Mouse (Mus musculus): Measurements from ENCODE around the gene Usp37.

Usp37 gene

DNA sequence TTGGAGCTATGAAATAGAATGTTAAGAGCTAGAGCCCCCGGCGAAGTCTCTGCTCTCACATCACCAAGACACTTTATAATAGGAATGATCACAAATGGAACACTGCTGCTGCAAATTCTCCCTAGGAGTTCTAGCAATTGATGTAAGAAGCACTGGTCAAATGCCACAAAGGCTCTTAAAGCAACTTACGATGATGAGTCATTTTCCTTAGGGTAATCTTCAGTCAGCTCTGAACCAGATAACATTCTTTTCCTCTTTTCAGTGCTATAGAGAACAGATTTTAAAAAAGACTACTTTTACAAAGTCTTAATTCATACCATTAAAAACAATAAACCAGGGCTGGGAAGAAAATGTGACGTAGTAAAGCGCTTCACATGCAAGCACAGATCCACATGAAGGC lies 58.3 kb downstream of the Usp37 start:
- no peak for DNase-seq (ENCODE audit: low spot score in 2 of 2)

DNA sequence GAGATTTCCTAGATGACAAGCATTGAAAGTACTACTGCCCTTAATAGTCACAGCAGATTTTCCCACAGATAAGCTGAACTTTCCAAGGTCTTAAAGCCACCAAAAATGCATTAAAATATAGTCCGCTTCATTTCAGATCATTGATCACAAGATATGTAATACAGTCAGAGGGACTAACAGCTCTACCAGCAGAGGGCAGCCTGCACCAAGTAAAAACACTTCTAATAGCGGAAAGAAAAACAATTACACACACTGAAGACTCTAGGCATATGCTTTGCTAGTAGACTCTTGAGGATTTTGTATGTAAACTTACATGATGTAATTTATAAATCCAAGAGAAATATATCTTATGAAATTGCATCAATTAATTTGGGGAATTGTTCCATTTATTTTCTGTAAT lies 83.8 kb downstream of the Usp37 start:
- DNase-seq (ENCODE audit: low spot score in 2 of 2): peak; percentile 19 to 34

DNA sequence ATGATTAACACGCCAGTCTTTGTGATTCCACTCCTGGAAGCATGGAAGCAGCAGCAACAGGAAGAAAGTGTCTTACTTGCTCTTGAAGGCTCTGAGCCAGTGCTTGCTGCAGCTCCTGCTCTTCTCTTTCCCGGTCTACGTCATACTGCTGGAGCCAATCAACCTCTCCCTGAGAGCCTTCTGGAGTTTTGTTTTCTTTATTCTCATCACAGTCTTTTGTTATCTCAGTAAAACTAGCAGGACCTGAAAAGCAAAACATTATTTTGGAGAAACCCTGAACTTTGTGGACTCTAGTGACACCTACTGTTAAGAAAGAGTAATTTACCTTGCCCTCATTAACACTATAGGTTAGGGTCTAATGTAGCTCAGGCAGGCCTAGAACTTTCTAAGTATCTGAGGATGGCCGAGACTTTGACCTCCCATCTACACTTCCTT lies 91.5 kb downstream of the Usp37 start:
- no peak for DNase-seq (ENCODE audit: low spot score in 2 of 2)

DNA sequence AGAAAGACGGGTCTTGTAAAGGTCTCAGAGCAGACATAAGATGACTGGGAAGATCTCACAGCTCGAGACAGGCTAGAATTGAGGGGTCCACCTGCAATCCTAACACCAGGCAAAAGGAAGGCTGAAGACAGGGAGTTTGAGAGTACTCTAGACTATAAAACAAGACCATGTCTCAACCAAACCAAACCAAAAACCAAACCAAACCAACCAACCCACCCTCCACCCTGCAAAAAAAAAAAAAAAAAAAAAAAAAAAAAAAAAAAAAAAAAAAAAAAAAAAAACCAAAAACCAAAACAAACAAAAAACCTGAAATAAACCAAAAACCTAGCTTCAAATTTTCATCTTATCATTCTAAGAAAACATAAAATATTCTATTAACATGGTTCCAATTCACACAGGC lies 99.5 kb downstream of the Usp37 start:
- no peak for DNase-seq (ENCODE audit: low spot score in 2 of 2)

DNA sequence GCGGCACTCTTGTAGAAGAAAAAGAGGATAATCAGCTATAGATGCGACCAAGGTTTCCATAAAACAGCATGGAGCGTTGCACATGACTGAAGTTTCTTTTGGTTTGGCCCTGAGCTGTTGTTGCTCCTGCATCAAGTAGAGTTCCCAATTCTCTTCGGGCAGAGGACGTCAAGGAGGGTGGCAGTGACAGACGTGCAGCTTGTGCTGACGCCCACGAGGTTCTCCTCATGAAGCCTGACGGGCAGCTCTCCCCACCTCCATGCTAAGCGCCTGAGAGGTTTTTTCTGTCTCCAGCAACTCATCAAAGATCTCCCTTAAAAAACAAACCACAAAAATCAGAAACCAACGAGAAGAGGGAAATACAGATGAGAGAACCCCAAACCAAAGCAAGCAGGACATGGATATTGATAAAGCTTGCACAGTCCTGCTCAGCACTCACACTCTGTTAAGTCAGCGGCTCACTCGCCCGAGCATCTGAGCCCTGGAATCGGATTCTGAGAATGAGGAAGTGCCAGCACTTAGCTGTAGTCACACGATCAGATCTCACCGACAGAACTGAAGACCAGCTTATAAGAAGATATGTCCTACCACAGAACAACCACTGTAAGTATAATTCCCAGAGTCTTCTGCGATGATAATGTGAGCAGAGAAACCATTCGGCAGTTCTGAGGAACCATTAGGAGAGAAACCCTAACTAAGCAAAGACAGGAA lies 104.8 kb downstream of the Usp37 start:
- DNase-seq (ENCODE audit: low spot score in 2 of 2): no peak

DNA sequence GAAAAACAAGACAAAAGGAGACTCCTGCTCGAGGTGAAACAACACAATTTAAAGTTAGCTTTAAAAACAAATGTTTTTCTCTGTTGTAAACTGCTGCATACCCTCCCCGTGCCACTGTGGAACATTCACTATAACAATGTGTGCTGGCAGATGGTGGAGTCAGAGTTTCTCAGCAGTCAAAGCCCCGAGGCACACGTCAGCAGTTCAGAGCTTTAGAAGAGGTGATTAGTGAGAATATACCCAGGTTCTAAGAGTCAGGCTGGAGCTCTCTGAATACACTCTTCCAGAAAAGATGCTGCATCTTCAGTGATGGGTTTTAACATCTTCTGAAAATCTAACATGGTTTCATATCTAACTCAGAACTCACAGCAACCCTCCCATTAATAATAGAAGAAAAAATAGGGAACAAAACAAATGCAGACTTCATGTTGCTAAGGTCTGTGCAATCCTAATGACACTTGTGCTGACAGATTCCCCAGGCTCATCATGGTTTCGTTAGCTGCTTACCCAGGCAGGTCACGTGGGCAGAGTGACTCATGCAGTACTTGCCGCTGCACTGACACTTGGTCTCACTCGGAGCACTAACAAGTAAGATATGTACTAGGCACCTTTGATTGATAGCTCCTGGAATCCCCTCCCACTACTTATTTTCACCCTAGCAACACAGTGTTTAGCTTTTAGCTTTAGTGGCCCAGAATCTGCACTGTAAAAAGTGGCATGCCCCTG lies 106.2 kb downstream of the Usp37 start:
- no peak for DNase-seq (ENCODE audit: low spot score in 2 of 2)

DNA sequence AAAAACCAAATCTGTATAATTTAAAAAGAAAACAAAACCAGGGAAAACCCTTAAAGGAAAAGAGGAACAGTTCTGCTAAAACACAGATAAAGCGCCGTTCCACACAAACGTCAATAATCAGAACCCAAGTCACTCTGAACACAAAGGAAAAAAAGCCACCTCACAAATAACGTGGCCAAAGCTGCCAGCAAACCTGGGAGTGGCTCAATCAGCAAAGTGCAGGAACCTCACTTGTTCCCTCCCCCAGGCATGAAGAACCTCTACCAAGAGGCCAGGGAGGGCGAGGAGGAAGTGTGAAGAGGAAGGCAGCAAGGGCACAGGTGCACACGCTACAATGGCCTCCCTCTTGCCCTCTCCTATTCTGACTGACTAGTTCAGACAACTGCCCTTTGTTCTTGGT lies 108.5 kb downstream of the Usp37 start:
- DNase-seq (ENCODE audit: low spot score in 2 of 2): no peak

DNA sequence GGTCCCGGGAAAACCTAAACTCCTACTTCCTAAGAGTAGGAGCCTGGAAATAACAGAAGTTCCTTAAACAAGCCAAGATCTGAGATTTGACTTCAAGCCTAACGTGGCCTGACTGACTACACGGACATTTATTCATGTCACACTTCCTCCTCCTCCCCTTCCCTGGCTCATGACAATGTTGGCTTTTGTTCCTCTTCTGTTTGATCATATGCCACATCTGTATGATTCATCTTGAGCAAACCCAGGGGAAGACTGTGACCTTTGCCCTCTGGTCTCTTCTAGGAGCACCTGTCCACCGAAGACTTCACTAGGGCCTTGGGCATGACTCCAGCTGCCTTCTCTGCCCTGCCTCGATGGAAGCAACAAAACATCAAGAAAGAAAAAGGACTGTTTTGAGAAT lies 109.5 kb downstream of the Usp37 start:
- DNase-seq (ENCODE audit: low spot score in 2 of 2): no peak

DNA sequence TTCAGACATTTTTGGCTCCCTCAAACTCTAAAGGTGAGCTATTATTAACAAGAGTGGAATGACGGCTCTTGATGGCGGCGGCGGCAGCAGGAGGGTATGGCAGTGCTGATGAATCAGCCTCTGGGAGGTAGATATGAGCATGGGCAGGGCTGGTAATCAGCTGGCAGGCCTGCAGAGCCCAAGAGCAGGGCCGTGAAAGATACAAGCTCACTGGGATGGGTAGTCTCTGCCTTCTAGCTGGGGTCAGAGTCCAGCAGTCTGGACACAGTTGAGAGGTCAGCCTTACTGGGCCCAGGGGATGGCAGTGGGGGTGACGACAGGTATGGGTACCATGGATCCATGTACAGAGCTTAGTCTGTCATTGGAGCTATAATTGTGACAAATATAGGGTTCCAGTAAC lies 110.9 kb downstream of the Usp37 start:
- no peak for DNase-seq (ENCODE audit: low spot score in 2 of 2)

DNA sequence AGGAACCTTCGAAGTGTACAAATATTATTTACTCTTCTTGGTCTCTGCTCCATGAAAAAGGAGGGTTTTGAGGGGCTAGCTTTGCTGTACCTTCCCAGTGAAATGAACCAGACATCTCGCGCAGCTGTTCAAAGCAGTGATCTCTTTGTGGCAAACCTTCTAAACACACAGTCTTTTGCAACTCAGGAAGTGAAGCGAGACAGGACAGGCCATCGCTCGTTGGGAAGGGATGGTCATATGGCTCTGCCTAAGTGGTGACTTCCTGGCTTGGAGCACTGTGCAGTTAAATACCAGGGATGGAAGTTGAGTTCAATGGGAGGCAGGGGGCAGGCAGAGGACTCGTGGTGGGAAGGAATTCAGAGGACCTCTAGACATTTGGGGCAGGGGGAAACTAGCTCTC lies 118.2 kb downstream of the Usp37 start:
- no peak for DNase-seq (ENCODE audit: low spot score in 2 of 2)

DNA sequence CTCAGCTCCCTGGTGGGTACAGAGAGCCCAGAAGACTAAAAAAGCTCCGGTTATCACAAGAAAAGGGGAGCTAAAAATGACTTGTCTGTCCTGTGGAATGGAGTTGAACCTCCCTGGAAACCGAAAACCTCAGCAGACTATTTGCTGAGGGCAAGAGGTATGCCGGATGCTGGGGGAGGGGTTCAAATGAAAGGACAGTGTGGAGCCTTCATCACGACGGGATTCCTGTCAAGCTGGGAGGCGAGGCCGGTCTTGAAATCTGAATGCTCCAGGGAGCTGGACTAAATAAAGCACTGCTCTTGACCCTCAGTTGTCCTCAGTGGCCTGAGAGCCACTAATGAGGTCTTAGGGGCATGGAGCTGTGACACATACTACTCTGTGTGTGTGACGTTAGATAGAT lies 120.9 kb downstream of the Usp37 start:
- no peak for DNase-seq (ENCODE audit: low spot score in 2 of 2)

DNA sequence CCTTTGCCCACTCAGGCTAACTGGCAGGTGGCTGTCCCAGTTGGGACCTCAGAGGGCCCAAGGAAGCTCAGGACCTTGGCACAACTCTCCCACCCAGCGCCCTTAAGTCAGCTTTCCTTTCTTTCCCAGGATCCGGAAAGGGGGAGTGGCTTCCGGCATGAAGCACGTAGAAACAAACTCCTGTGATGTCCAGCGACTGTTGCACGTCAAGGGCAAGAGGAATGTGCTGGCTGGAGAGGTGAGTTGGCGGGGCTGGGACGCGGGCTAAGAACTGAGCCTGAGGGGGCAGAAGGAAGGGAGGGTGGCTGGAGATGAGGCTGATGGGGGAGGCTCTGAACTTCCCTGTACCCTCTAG lies 124.7 kb downstream of the Usp37 start:
- DNase-seq (ENCODE audit: low spot score in 2 of 2): no peak

DNA sequence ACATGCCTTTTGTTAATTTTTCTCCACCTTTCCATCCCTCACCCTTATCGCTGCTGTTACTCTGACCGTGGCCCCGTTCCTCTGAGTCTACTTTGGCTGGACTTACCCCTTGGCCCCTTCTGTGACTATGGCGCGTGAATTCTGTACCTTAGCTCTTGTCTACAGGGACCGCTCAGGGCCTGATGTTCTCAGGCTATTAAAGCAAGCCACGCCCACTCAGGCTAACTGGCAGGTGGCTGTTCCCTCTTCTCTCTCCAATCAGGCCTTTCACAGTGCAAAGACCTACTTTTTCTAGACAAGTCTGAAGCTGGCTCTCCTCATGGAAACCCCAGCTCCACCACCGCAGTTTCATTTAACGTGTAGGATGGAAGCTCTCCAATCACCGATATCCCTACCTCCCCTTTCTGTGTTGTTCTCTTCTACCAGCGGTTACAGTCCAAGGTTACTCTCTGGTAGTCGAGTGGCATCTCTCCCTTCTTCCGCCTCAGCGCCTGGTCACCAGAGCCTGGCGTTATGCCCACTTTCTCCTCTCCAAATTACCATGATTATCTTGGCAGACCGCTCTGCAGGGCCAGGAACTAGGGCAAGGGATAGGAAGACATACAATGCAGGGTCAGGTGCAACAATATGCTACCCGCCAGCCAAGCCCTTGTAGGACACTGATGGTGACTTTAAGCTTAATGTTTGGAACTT lies 125.2 kb downstream of the Usp37 start:
- no peak for DNase-seq (ENCODE audit: low spot score in 2 of 2)

DNA sequence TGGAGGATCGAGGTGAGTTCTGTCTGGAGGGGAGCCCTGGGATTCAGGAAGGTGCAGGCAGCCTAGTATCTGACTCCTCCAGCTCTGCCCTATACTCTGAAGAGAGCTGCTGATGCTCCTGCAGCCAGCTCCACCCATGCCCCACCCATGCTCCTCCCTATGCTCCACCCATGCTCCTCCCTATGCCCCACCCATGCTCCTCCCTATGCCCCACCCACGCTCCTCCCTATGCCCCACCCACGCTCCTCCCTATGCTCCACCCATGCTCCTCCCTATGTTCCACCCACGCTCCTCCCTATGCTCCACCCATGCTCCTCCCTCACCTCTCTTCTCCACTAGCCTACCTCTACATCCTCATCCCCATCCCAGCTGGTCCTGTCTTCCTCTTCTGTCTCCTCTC lies 128.9 kb downstream of the Usp37 start:
- no peak for DNase-seq (ENCODE audit: low spot score in 2 of 2)

DNA sequence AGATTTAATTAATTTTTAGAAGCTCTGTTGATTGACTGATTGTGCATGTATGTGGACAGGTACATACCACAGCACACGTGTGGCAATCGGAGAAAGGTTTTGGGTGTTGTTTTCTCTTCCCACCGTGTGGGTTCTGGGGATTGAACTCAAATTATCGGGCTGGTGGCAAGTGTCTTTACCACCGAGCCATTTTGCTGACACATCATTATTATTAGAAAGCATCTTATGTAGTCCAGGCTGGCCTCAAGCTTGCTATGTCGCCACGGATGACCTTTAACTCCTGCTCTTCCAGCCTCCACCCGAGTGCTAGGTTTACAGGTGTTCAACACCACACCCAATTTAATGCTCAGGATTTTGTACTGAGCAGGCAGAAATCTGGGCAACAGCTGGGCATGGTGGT lies 131.4 kb downstream of the Usp37 start:
- DNase-seq (ENCODE audit: low spot score in 2 of 2): no peak

DNA sequence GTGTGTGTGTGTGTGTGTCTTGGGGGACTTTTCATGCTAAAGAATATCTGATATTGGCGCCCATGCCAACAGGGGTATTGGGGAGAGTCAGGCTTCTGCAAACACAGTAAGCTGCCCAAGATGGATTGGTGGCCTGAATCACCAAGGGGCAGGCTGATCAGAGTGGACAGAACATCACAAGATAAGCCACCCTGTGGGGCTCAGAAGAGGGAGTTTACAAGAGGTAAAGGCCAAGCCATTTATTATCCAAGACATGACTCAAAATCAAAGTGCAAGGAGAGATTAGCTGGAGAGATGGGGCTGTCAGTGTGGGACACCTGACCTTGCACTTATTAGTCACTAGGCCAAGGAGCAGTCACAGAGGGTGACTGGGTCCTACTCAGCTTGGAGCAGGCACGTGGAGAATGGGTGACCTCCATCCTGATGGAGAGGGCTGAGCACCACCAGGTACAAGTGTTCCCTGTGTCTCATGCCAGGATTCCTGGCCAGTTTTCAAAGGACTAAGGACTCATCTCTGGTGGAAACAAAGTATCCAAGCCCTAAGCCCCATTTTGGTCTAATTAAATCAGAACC lies 132.2 kb downstream of the Usp37 start:
- DNase-seq (ENCODE audit: low spot score in 2 of 2): no peak

DNA sequence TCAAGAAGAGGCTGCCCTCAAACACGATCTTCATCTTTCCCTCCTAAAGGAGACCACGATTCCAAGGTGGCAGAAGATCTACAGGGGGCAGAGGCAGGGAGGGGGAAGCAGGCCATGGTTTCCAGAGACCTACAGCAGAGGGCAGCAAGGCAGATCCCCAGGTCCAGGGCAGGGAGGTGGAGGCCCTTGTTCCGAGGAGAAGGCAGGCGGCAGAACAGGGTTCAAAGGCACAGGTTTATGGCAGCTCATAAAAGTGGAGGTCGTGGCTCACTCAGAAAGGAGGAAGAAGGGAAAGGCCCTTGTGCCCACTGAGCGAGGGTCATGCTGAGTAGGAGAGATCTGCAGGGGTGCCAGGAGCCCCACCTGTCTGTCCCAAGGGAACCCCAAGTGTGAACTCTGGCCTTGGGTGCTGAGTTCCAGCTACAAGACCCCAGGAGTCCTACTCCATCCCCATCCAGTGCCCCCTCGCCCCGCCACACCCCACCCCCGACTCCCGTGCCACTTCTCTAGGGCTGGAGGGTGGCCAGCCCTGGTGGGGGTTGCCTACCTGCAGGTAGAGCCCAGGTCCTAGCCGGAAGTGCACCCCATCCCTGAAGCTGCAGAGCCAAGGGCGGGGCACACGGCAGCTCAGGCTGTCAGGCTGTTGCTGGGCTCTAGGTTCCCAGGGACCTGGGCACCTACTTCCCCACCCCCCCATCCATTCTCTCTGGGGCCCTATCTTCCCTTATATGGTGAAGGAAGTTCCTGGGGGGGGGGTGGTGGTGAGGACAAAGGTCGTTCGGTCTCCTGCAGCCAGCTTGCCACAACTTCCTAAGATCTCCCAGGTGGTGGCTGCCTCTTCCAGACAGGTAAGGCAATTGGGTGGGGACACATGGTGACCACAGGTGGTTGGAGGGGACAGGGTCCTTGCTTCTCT lies 135.2 kb downstream of the Usp37 start, which contains the start of gene Vil1:
Vil1 (plus strand) TSS at position 788 of the 916 bp plus-strand sequence.
- DNase-seq (ENCODE audit: low spot score in 2 of 2): no peak

DNA sequence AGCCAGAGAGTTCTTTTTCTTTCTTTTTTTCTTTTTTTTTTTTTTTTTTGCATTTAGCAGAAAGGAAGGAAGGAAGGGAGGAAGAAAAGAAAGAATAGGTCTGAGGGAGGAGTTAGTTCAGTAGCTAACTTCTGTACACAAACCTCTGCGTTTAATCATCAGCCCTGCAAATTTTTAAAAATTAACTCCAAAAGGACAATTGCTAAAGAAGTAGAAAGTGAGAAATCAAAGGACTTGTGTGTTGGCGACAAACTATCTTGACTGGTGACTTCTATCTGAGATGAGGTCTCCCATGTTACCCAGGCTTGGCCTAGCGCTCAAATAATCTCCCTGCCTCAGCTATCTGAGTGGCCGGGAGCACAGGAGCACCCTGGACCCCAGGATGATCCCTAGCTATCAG lies 139.9 kb downstream of the Usp37 start:
- no peak for DNase-seq (ENCODE audit: low spot score in 2 of 2)

DNA sequence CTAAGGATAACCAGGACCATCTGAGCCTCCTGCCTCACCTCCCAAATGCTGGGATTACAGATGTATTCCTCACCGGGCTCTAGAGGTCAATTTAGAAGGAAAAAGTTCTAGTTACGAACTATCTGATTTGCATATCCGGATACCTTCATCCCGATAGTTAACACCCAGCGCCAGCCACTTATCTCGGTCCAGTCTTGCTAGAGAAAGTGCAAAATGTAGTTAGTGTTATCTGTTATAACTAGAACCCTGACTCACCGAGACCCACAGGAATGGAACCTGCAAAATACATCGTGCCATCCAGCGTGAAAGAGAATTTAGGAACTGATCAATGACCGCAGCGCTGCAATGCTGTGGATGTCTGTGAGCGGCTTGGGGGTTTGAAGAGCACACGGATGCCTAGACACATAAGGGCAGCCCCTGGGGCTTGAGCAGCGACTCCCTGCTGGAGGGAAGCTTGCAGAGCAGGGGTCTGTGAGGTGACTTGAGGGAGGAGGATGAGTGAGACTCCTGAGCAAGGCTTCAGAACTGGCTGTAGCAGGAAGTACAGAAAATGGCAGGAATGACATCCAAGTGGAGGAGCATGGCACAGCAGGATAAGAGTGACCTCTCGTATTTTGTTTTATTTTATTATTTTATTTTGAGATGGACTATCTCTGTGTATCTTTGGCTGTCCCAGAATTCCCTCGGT lies 142.9 kb downstream of the Usp37 start:
- DNase-seq (ENCODE audit: low spot score in 2 of 2): no peak

DNA sequence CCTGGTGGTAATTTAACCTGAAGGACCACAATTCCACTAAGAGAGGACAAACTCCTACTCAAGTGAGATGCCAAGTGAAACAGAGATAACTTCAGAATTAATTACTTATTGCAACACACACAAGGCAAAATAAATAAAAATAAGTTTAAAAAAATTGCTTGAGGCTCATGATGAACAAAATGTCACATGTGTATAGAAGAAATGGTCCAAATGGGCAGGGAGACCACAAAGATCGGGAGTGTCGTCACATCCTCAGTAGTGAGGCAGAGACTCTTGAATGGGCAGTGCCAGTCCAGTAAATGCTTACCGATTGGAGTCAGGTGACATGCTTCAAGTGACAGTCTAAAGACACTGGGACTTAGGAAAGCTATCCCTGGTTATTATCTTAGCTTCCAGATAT lies 143.6 kb downstream of the Usp37 start:
- no peak for DNase-seq (ENCODE audit: low spot score in 2 of 2)

DNA sequence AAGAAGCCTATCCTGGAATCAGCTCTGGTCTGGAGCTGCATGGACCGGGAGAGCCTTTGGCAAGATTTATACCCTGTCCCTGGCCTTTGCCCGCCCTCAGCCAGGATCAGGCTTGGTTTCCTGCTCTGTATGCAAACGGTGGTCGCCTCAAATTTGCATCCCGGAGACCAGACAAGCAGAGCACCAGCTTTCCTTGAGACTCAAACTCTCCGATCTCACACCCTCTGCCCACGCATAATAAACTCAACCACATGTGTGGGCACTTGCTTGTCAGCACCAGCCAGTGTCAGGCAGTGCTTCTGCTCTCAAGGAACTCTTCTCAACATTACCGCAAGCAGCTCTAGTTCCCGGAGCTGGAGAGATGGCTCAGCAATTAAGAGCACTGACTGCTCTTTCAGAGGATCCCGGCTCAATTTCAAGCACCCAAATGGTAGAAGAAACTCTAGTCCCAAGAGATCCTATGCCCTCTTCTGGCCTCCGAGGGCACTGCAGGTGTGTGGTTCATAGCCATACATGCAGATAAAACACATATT lies 146.1 kb downstream of the Usp37 start:
- DNase-seq (ENCODE audit: low spot score in 2 of 2): peak; percentile 38 to 41

All from frontal cortex, postnatal 25 days (tissue).